Mouse (Mus musculus) hindbrain, embryonic 16.5 days (tissue): ENCODE measurements at regions not wholly inside any gene's neighbourhood (a gene's known extent, or its start where the extent isn't known, plus 50 kb on each side); places are given as distances from the start of the nearest gene placed in this dataset.
"Not testable (repeated sequence)": the region's sequence is repeated elsewhere in the genome, so short reads cannot be mapped to it uniquely, and the experiment has no call there.

Experiments
- ATAC-seq: fragments of 200-750 bp; cut with Nextera tagmentation; 2 replicates; pipeline ENCODE4 v1.8.0; 2017; ENCODE audit warnings: moderate TSS enrichment, moderate library complexity
- H3K27ac ChIP-seq: fragments of 300-500 bp; sonication (generic); 2 replicates; pipeline ENCODE4 v1.5.1; 2014; ENCODE audit warnings: low read depth, mild to moderate bottlenecking, control low read depth, low read length, moderate library complexity
- H3K27me3 ChIP-seq: fragments of 300-500 bp; sonication (generic); replicated peaks from 2 replicates; pipeline ENCODE4 v1.6.1; 2014; ENCODE audit warnings: low read length; ENCODE audit not compliant: control insufficient read depth, insufficient read depth
- H3K36me3 ChIP-seq: fragments of 300-500 bp; sonication (generic); 2 replicates; pipeline ENCODE4 v1.6.1; 2014; ENCODE audit warnings: mild to moderate bottlenecking, low read length, moderate library complexity, mixed read lengths; ENCODE audit not compliant: control insufficient read depth, insufficient read depth
- H3K4me1 ChIP-seq: fragments of 300-500 bp; sonication (generic); 2 replicates; pipeline ENCODE4 v1.6.1; 2014; ENCODE audit warnings: low read depth, low read length; ENCODE audit not compliant: control insufficient read depth, insufficient read depth
- H3K4me2 ChIP-seq: fragments of 300-500 bp; sonication (generic); 2 replicates; pipeline ENCODE4 v1.6.1; 2014; ENCODE audit warnings: mild to moderate bottlenecking, low read length, control low read depth, moderate library complexity
- H3K4me3 ChIP-seq: fragments of 300-500 bp; sonication (generic); 2 replicates; pipeline ENCODE4 v1.5.1; 2014; ENCODE audit warnings: mild to moderate bottlenecking, low read length, control low read depth, moderate library complexity
- H3K9ac ChIP-seq: fragments of 300-500 bp; sonication (generic); 2 replicates; pipeline ENCODE4 v1.6.1; 2014; ENCODE audit warnings: low read depth, mild to moderate bottlenecking, control low read depth, low read length, moderate library complexity
- H3K9me3 ChIP-seq: fragments of 300-500 bp; sonication (generic); 2 replicates; pipeline ENCODE4 v1.6.1; 2014; ENCODE audit warnings: mild to moderate bottlenecking, low read length, moderate library complexity; ENCODE audit not compliant: control insufficient read depth
- WGBS: fragments of 180-500 bp; shearing (Covaris S2); extraction: QIAGEN DNeasy Blood & Tissue Kit; methylation state at CpG from one replicate; pipeline ENCODE4 v1.1.7; 2014; 5-methylcytosine and 5-hydroxymethylcytosine counted together

DNA sequence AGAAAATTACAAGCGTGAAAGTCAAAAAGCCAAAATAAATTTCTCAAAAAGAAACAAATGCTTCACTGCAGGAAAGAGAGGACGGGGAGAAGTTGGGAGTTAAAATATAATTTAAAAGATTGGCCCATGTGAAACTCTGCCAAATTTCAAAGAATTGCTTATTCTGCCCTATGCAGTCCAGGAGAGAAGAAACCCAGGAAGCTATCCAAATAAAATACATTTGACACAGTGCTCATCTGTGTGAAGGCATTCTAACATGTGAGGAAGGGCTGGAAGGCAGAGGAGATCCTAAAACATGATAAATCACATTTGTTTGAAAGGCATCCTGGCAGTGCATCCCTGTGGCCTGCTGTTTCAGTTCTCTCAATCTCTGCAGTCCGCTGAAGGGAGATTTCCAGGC is 108.5 kb upstream of the Ptgfr start:
- Histone ChIP-seq H3K4me1 (no peaks in the 10 kb centered on the region), H3K9ac (no peak overlapping the region), H3K9me3 (no peaks in the 10 kb centered on the region), H3K27me3 (no peaks in the 10 kb centered on the region), H3K4me3 (no peak overlapping the region), H3K36me3 (no peaks in the 10 kb centered on the region), H3K4me2 (no peak overlapping the region), H3K27ac (no peak overlapping the region)
- 76% methylated on average over 3 of the region's 3 CpGs for WGBS
- no peak for ATAC-seq

GRCm38 (mm10) chr3:151943542-151943941 is 106.1 kb upstream of the Ptgfr start:
- H3K27me3 ChIP-seq = no peaks in the 10 kb centered on the region
- no peaks in the 10 kb centered on the region for H3K36me3 ChIP-seq
- 59% methylated on average over 3 of the region's 3 CpGs for whole genome bisulfite sequencing
- H3K4me2 ChIP-seq = no peak overlapping the region
- no peaks in the 10 kb centered on the region for H3K4me1 ChIP-seq
- no peak overlapping the region for H3K4me3 ChIP-seq
- H3K27ac ChIP-seq = no peak overlapping the region
- no peak for ATAC-seq
- H3K9me3 ChIP-seq = no peaks in the 10 kb centered on the region
- H3K9ac ChIP-seq = no peak overlapping the region

DNA sequence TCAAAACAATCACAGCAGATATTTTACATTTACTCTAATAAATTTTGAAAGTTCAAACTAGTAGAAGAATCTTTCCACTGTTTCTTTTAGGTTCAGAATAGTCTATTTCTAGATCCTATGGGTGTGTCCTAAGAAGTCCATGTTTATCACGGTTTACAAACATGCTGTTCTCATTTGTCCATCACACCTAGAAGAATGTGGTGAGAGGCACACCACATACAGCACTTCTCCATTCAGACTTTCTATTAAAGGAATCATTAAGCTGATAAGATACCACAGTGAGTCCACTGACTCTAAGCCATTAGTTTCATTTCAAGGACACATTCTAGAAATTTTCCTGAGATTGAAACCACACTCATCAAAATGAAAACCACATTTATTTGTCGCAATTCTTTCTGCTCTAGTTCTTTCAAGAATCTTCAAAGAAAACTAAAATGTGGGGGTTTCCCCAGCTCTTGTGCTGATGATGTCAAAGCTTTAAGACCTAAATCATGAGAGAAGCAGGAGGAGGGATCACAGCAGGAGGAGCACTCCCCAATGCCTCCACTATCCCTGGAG is 101.1 kb upstream of the Ptgfr start:
- no peak overlapping the region for H3K9ac ChIP-seq
- H3K36me3 ChIP-seq = no peaks in the 10 kb centered on the region
- no peak overlapping the region for H3K4me2 ChIP-seq
- H3K9me3 ChIP-seq = no peaks in the 10 kb centered on the region
- H3K27me3 ChIP-seq = no peaks in the 10 kb centered on the region
- H3K4me3 ChIP-seq = no peak overlapping the region
- WGBS = 88% methylated on average over 2 of the region's 2 CpGs
- no peak overlapping the region for H3K27ac ChIP-seq
- no peaks in the 10 kb centered on the region for H3K4me1 ChIP-seq
- ATAC-seq = no peak

DNA sequence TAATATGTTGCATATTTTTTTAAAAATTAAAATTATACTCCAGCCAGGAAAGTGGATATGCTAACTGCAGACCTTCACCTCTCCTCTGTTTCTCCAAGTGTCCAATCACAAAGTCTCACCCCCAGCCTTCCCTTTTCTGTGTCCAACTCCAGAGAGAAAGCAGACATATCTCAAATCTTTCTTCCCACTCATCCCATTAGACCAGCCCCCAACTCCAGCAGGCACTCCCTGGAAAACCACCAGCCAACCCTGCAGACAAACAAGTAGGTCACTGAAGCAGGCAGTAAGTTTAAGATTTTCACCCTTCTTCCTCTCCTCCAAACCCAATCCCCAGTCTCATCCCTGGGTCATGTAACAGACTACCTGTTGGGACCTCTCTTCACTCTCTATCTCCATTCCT is 94.2 kb upstream of the Ptgfr start:
- Histone ChIP-seq H3K4me1 (no peaks in the 10 kb centered on the region), H3K27ac (no peak overlapping the region), H3K9me3 (no peaks in the 10 kb centered on the region), H3K4me2 (no peak overlapping the region), H3K4me3 (no peak overlapping the region), H3K27me3 (no peaks in the 10 kb centered on the region), H3K9ac (no peak overlapping the region), H3K36me3 (no peaks in the 10 kb centered on the region)
- ATAC-seq = no peak

- no peaks in the 10 kb centered on the region for H3K4me1 ChIP-seq
- H3K4me2 ChIP-seq = no peak overlapping the region
- no peak overlapping the region for H3K27ac ChIP-seq
- H3K9ac ChIP-seq = no peak overlapping the region
- no peak overlapping the region for H3K4me3 ChIP-seq
- H3K36me3 ChIP-seq = no peaks in the 10 kb centered on the region
- ATAC-seq = no peak
- 85% methylated on average over 3 of the region's 3 CpGs for WGBS
- H3K9me3 ChIP-seq = no peaks in the 10 kb centered on the region
- no peaks in the 10 kb centered on the region for H3K27me3 ChIP-seq
These were observed 93.7 kb upstream of the Ptgfr start for GRCm38 (mm10) chr3:151931096-151931495.

DNA sequence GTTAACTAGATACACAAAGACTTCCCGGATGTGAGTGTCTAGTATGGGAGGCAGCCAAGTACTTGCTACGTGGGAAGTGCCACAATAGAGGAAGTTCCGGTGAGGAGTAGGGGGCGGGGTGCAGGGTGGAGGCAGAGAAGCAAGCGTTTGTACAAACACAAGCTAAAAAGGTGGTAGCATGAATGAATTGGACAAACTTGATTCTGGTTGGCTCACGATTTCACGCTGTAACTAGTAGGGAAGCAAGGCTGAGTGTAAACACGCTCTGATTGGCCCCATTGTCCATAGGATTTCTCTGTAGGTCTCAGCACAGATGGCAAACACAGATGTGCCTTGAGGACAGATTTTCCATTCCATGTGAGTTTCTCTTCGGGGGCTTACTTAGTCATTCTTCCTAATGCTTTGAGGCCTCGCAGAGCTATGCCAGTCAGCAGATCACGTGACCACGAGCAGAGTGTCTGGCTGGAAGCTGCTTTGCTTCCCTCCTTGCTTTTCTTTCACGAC is 76.6 kb upstream of the Ptgfr start:
- ATAC-seq = peak; percentile 93
- Histone ChIP-seq H3K27ac (no peak overlapping the region), H3K27me3 (no peaks in the 10 kb centered on the region), H3K9me3 (no peaks in the 10 kb centered on the region), H3K4me1 (no peaks in the 10 kb centered on the region), H3K4me2 (peak overlapping the region; percentile 1), H3K9ac (no peak overlapping the region), H3K36me3 (no peaks in the 10 kb centered on the region), H3K4me3 (no peak overlapping the region)
- WGBS = 50% methylated on average over 13 of the region's 13 CpGs

DNA sequence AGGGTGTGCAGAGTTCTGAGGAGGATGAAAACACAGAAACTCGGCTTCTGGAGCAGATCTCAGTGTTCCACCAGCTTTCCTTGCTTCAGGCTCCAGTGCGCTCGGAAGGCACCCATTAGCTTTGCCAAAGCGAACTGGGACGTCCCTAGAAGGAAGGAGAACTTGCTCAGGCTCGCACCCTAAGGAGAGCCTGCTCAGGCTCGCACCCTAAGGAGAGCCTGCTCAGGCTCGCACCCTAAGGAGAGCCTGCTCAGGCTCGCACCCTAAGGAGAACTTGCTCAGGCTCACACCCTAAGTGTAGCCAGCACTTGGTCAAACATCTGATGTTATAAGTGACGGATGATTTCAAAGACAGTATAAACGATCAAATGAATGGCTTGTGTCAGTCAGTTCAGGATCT is 74.9 kb upstream of the Ptgfr start:
- not testable (repeated sequence) for H3K4me3 ChIP-seq, H3K4me1 ChIP-seq, H3K27me3 ChIP-seq, H3K4me2 ChIP-seq, H3K9me3 ChIP-seq, H3K9ac ChIP-seq, ATAC-seq, H3K36me3 ChIP-seq, H3K27ac ChIP-seq
- 87% methylated on average over 11 of the region's 11 CpGs for WGBS

DNA sequence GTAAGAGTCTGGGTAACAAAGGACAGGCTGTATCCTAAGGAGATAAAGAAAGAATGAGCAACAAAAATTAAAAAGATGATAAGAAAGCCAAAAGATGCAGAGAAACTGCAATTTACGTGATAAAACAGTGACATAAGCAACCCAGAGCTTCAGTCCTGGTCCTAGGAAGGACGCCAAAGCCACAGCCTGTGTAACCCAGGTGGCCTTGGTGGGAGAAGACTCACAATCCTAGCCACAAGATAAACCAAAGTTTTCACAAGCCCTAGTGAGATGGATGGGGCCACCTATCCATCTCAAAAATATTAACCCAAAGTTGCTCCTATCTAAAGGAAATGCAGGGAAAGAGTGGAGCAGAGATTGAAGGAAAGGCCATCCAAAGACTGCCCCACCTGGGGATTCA is 73.4 kb upstream of the Ptgfr start:
- WGBS = 86% methylated on average over 2 of the region's 2 CpGs
- ATAC-seq = no peak
- Histone ChIP-seq H3K27ac (no peak overlapping the region), H3K27me3 (no peaks in the 10 kb centered on the region), H3K4me2 (no peak overlapping the region), H3K36me3 (no peaks in the 10 kb centered on the region), H3K4me1 (no peaks in the 10 kb centered on the region), H3K4me3 (no peak overlapping the region), H3K9me3 (no peaks in the 10 kb centered on the region), H3K9ac (no peak overlapping the region)

DNA sequence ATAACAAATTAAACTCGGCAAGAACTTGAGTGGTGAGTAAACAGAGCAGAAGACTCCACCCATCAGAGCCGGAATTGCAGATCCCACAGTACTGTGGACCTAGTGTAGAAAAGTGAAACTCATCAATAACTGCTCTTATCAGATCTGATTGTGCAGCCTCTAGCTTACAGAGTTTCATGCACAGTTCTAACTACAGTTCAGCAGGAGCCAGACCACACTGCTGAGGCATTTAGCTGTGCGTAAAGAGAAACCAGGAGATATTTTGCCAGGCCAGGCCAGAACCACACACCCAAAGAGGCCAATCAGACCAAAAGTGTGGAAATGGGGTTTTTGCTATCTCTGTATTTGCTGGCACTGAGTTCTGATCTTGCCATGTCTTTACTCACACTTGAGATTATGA is 71.9 kb upstream of the Ptgfr start:
- H3K4me2 ChIP-seq = no peak overlapping the region
- no peak for ATAC-seq
- H3K4me1 ChIP-seq = no peaks in the 10 kb centered on the region
- H3K36me3 ChIP-seq = no peaks in the 10 kb centered on the region
- H3K9me3 ChIP-seq = no peaks in the 10 kb centered on the region
- H3K4me3 ChIP-seq = no peak overlapping the region
- 85% methylated on average over 3 of the region's 3 CpGs for WGBS
- no peak overlapping the region for H3K9ac ChIP-seq
- no peaks in the 10 kb centered on the region for H3K27me3 ChIP-seq
- H3K27ac ChIP-seq = no peak overlapping the region

DNA sequence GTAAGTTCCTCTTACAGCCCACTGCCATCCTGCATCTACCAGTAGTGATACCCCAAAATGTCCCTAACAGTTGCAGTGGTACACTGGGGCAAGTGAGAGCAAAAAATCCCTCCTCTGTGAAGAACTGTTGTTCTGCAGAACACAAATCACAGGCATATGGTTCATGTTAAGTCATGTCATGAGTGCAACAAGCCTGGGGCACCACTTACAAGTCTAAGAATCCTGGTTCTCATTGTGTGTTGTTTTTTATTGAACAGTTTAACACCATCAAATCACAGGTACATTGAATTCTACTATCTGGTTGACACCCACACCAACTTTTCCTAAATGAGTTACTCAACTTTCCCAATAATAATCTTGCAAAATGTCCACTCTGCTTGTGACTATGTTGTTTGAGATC is 71.5 kb upstream of the Ptgfr start:
- Histone ChIP-seq H3K4me3 (no peak overlapping the region), H3K4me1 (no peaks in the 10 kb centered on the region), H3K9ac (no peak overlapping the region), H3K9me3 (no peaks in the 10 kb centered on the region), H3K36me3 (no peaks in the 10 kb centered on the region), H3K27ac (no peak overlapping the region), H3K27me3 (no peaks in the 10 kb centered on the region), H3K4me2 (no peak overlapping the region)
- no peak for ATAC-seq
